Mouse (Mus musculus) olfactory bulb, adult 2 months (tissue): ENCODE data around the gene Prkcz. TPM values are rescaled to one million over a fixed set of nuclear protein-coding genes. Genes with fewer than 3 reads are reported as not detected.
A peak's percentile ranks its signal among the peaks of the same experiment; 100 is the strongest.

Source experiments
- H3K27ac ChIP-seq: fragments of 200-500 bp; 2 replicates; pipeline ENCODE4 v1.5.1; 2012; ENCODE audit warnings: low read depth, low read length; ENCODE audit not compliant: insufficient read depth
- H3K4me1 ChIP-seq: fragments of 200-500 bp; 2 replicates; pipeline ENCODE4 v1.6.1; 2012; ENCODE audit warnings: low read length; ENCODE audit not compliant: control insufficient read depth, insufficient read depth
- H3K4me3 ChIP-seq: fragments of 200-500 bp; 2 replicates; pipeline ENCODE4 v1.5.1; 2012; ENCODE audit warnings: mild to moderate bottlenecking, low read depth, low read length, moderate library complexity; ENCODE audit not compliant: insufficient read depth
- CTCF ChIP-seq: fragments of 200-500 bp; IDR thresholded peaks from 2 replicates; pipeline ENCODE4 v1.5.1; 2012; ENCODE audit warnings: low read depth, mild to moderate bottlenecking, low read length, moderate library complexity; ENCODE audit not compliant: insufficient read depth
- POLR2A ChIP-seq: fragments of 200-500 bp; IDR thresholded peaks from 2 replicates; pipeline ENCODE4 v1.6.1; 2012; ENCODE audit warnings: mild to moderate bottlenecking, low read depth, low read length, moderate library complexity; ENCODE audit not compliant: insufficient read depth
- WGBS: fragments of 180-500 bp; shearing (Covaris S2); methylation state at CpG from one replicate; pipeline ENCODE4 v1.1.7; 2018; 5-methylcytosine and 5-hydroxymethylcytosine counted together
- polyA plus RNA-seq: library from polyadenylated mRNA; stranded (reverse); fragments of >200 nt; gene quantifications from 2 replicates; pipeline ENCODE4 v1.2.4, GENCODE M21; 2012; ENCODE audit warnings: low replicate concordance; ENCODE audit not compliant: missing spikeins, insufficient read depth, insufficient read length

Prkcz gene
- polyA plus RNA-seq, 1 experiment, result not detected

GRCm38 (mm10) chr4:155234371-155235310, 126.5 kb downstream of the Prkcz start:
- Histone ChIP-seq H3K4me3 (no peak overlapping the region), H3K4me1 (peaks cover 75% of the 10 kb centered on the region), H3K27ac (peak overlapping the region; percentile 99)
- TF ChIP-seq CTCF (no peak), POLR2A (no peak; the same call in 1 of the 2 replicates)
- WGBS, result 22% methylated on average over 8 of the region's 8 CpGs

- WGBS, result 3% methylated on average over 10 of the region's 10 CpGs
- Histone ChIP-seq H3K4me3 (no peak overlapping the region), H3K4me1 (peaks cover 67% of the 10 kb centered on the region), H3K27ac (peak overlapping the region; percentile 99)
- TF ChIP-seq CTCF (no peak), POLR2A (peak; percentile 30; the same call in 1 of the 2 replicates)
Observed at GRCm38 (mm10) chr4:155233878-155234277, 127.3 kb downstream of the Prkcz start.

GRCm38 (mm10) chr4:155228461-155228860, 132.7 kb downstream of the Prkcz start:
- no peak overlapping the region for H3K4me3 ChIP-seq
- TF ChIP-seq CTCF (no peak), POLR2A (no peak)
- WGBS, result 89% methylated on average over 5 of the region's 5 CpGs
- H3K27ac ChIP-seq, result no peak overlapping the region
- H3K4me1 ChIP-seq, result peaks cover 21% of the 10 kb centered on the region

GRCm38 (mm10) chr4:155227986-155228385, 133.2 kb downstream of the Prkcz start:
- H3K27ac ChIP-seq, result no peak overlapping the region
- no peak overlapping the region for H3K4me3 ChIP-seq
- WGBS, result 88% methylated on average over 4 of the region's 4 CpGs
- H3K4me1 ChIP-seq, result peaks cover 19% of the 10 kb centered on the region
- TF ChIP-seq POLR2A (no peak), CTCF (no peak)

- H3K27ac ChIP-seq, result no peak overlapping the region
- whole genome bisulfite sequencing, result 97% methylated on average over 5 of the region's 5 CpGs
- TF ChIP-seq POLR2A (no peak), CTCF (no peak)
- H3K4me3 ChIP-seq, result no peak overlapping the region
- H3K4me1 ChIP-seq, result peaks cover 3% of the 10 kb centered on the region; the same call in 1 of the 2 replicates
Observed at GRCm38 (mm10) chr4:155225918-155226317, 135.2 kb downstream of the Prkcz start.

DNA sequence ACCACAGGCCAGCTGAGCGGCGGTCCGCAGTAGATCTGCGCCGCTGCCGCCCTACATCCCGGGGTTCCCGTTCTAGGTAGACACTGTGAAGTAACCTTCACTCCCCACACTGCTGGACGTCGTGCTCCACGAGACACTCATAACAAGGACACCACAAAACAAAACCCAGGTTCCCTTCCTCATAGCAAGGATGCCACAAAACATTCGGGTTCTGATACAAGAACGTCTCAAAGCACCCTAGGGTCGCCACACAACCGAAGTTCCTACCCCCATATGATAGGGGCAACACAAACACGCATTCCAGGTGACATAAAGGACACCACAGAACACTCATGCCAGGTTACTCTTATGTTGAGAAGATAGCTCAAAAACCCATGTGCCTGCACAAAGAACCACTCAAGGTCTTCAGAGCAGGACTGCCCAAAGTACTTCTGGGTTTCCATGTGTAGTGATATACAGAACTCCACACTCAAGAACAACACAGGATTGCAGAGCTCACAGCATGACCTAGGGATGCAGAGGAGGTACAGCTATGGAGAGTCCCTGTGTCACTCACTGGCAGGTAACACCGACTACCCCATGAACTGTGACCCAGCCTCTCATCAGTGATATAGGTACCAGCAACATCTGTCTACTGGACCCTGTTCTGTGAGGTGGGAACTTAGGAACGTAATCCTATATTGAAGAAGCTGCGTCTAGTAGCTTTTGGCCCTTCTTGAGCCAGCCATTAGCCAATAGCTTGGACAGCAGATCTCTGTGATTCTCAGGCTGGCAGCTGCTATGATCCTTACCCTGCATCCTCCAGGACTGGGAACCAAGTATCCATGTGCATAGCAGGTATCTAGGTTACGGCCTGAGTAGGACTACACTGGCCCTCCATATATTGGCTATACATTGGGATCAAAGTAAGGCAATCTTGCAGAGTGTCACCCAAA, 137.3 kb downstream of the Prkcz start:
- H3K4me1 ChIP-seq, result peaks cover 14% of the 10 kb centered on the region
- 32% methylated on average over 20 of the region's 20 CpGs for WGBS
- peak overlapping the region; percentile 72 for H3K4me3 ChIP-seq
- peak overlapping the region; percentile 96 for H3K27ac ChIP-seq
- TF ChIP-seq CTCF, result no peak
- TF ChIP-seq POLR2A, result no peak; the same call in 1 of the 2 replicates

DNA sequence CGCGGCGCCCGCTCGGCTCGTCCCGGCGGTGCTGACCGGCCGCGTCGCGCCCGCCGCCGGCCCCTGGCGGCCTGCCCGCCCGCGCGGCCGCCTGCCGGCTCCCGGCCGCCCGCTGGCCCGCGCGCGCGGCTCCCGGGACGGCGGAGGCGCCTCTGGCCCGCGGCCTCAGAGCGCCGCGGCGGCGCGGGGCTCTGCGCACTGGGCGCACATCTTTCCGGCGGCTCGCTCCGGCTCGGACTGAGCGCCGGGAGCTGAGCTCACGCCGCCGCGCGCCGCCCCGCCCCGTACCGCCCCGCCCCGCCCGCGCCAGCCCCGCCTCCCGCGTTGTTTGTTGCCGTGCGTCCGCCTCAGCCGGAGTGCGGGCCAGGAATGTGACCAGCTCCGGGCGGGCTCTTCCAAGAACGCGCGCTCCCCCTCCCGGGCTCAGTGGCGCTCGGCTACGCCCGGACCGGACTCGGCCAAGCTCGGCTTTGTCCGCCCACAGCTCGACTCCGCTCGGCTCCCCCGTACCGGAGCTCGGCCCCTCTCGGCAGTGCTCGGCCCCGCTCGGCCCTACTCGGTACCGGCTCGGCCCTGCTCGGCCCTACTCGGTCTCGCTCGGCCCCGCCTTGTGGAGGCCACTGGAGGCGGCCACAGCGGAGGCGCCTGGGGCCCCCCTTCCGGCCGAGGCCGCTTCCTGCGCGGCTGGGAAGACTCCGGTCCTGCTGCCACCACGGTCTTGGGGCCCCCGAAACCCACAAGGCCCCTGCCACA, 138.1 kb downstream of the Prkcz start:
- 11% methylated on average over 113 of the region's 116 CpGs for WGBS
- Histone ChIP-seq H3K4me1 (peaks cover 22% of the 10 kb centered on the region), H3K4me3 (peak overlapping the region; percentile 72), H3K27ac (peak overlapping the region; percentile 96)
- TF ChIP-seq CTCF (no peak), POLR2A (0 out of 2 replicates have a peak, but pooled peaks have one; percentile 75)

GRCm38 (mm10) chr4:155222552-155222840, 138.7 kb downstream of the Prkcz start, which contains the start of gene Ski:
Ski (minus strand) TSS chr4:155222592.
- peak within 1 kb of the TSS; percentile 96 for H3K27ac ChIP-seq
- H3K4me1 ChIP-seq, result peaks cover 27% of the 10 kb centered on the region
- WGBS, result 27% methylated on average over 62 of the region's 63 CpGs
- peak within 1 kb of the TSS; percentile 72 for H3K4me3 ChIP-seq
- TF ChIP-seq CTCF, result no peak
- no peak for TF ChIP-seq POLR2A
